Mouse (Mus musculus) heart, embryonic 16.5 days (tissue): ENCODE data around the gene Lrrc45. TPM values are rescaled to one million over a fixed set of nuclear protein-coding genes. Genes with fewer than 3 reads are reported as not detected.
A peak's percentile ranks its signal among the peaks of the same experiment; 100 is the strongest.

Source experiments
- ATAC-seq: fragments of 200-750 bp; cut with Nextera tagmentation; replicated peaks from 2 replicates; pipeline ENCODE4 v1.8.0; 2017; ENCODE audit warnings: moderate number of reproducible peaks; ENCODE audit not compliant: insufficient read depth, low FRiP score; ENCODE audit errors: extremely low read depth
- H3K27ac ChIP-seq: fragments of 300-500 bp; sonication (generic); 2 replicates; pipeline ENCODE4 v1.5.1; 2014; ENCODE audit warnings: mild to moderate bottlenecking, low read length, control low read depth, moderate library complexity
- H3K27me3 ChIP-seq: fragments of 300-500 bp; sonication (generic); 2 replicates; pipeline ENCODE4 v1.6.1; 2014; ENCODE audit warnings: low read length, mixed read lengths; ENCODE audit not compliant: control insufficient read depth, insufficient read depth
- H3K36me3 ChIP-seq: fragments of 300-500 bp; sonication (generic); 2 replicates; pipeline ENCODE4 v1.6.1; 2014; ENCODE audit not compliant: control insufficient read depth, insufficient read depth
- H3K4me1 ChIP-seq: fragments of 300-500 bp; sonication (generic); 2 replicates; pipeline ENCODE4 v1.6.1; 2014; ENCODE audit warnings: low read length, mixed read lengths; ENCODE audit not compliant: control insufficient read depth, insufficient read depth
- H3K4me2 ChIP-seq: fragments of 300-500 bp; sonication (generic); 2 replicates; pipeline ENCODE4 v1.6.1; 2014; ENCODE audit warnings: low read depth, mild to moderate bottlenecking, control low read depth, low read length
- H3K4me3 ChIP-seq: fragments of 300-500 bp; sonication (generic); 2 replicates; pipeline ENCODE4 v1.5.1; 2014; ENCODE audit warnings: mild to moderate bottlenecking, control low read depth, low read length
- H3K9ac ChIP-seq: fragments of 300-500 bp; sonication (generic); 2 replicates; pipeline ENCODE4 v1.6.1; 2014; ENCODE audit warnings: low read length, control low read depth
- H3K9me3 ChIP-seq: fragments of 300-500 bp; sonication (generic); replicated peaks from 2 replicates; pipeline ENCODE4 v1.6.1; 2016; ENCODE audit warnings: low read length; ENCODE audit not compliant: control insufficient read depth
- WGBS: fragments of 180-500 bp; shearing (Covaris S2); extraction: QIAGEN DNeasy Blood & Tissue Kit; methylation state at CpG from one replicate; pipeline ENCODE4 v1.1.7; 2014; 5-methylcytosine and 5-hydroxymethylcytosine counted together
- polyA plus RNA-seq: library from polyadenylated mRNA; unstranded; fragments of >200 nt; fragmentation: Nextera tagmentation; extraction: Ambion mirVana; gene quantifications from 2 replicates; pipeline ENCODE4 v1.2.1, GENCODE M21; 2015

Gene Lrrc45
- polyA plus RNA-seq, 1 experiment from 2014 or later, result 34.1 TPM

DNA sequence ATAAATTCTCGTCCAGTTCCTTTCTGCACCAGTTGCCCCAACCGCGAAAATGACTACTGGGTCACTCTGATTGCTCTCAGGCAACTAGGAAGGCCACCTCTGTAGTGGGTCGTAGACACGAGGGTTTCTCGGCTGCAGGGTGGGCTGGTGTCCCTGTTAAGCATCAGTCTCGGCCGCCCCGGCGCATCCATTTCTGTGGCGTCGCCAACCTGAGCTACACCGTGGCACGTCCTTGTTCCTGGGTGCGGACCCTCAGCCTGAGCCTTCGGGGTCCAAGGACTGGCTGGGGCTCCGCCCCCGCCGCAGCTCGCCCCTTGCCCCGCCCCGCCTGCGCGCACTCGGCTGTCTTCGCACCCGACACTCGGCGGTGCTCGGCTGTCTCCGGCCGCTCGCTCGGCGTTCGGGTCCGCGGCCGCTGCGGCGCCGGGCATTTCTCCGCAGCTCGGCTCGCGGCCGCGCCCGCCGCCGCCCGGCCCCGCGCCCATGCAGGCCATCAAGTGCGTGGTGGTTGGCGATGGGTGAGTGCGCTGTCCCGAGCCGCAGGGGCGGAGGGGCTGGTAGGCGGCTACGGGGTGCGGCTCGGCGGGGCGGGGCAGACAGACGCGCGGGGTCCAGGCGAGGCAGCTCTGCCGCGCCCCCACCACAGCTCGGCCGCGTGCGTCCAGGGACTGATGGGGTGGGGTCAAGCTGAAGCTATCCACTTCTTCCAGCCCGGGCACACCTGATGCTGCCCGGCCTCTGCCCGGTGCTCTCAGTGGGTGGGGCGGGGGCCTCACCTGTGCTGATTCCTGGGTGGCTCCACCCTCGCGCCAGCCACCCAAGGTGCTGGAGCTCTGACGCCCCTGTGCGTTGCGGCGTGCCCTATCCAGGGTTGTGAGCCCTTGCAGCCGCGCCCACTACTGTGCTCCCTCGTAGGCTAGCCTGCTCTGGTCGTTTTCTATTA lies 7.7 kb downstream of the Lrrc45 start, which contains the start of gene Rac3:
Rac3 (plus strand) TSS at position 347 of the 943 bp plus-strand sequence.
- 1% methylated on average over 86 of the region's 90 CpGs for WGBS
- H3K4me2 ChIP-seq, result peak within 1 kb of the TSS; percentile 97

DNA sequence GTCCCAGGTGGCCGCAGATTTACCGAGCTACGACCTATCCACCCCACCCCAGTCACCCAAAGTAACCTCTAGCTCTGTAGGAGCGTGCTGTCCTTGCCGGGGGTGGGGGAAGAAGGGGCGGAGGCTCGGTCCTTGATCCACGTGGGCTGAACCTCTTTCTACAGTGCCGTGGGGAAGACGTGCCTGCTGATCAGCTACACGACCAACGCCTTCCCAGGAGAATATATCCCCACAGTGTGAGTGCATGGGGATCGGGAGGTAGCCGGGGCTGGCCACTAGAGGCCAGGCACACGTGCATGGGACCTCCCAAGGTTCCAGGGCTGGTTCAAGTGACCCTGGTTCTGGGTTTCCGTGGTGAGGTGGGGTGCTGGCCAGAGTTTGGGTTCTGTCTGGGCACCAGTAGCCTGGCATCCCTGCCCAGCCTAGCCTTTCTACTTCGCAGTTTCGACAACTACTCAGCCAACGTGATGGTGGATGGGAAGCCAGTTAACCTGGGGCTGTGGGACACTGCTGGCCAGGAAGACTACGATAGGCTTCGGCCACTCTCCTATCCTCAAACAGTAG lies 8.4 kb downstream of the Lrrc45 start:
- ATAC-seq, result no peak
- no peak overlapping the region for H3K27ac ChIP-seq
- H3K4me2 ChIP-seq, result peak overlapping the region; percentile 97
- no peaks in the 10 kb centered on the region for H3K9me3 ChIP-seq
- WGBS, result 21% methylated on average over 21 of the region's 21 CpGs
- H3K4me3 ChIP-seq, result peak overlapping the region; percentile 63
- H3K27me3 ChIP-seq, result peaks cover 30% of the 10 kb centered on the region
- peak overlapping the region; percentile 53 for H3K9ac ChIP-seq
- peaks cover 18% of the 10 kb centered on the region for H3K4me1 ChIP-seq
- H3K36me3 ChIP-seq, result peaks cover 9% of the 10 kb centered on the region; the same call in 1 of the 2 replicates

More for the DNA sequence above, 7.7 kb downstream of the Lrrc45 start, which contains the start of gene Rac3:
- Histone ChIP-seq H3K9me3 (no peaks in the 10 kb centered on the region), H3K36me3 (peaks cover 9% of the 10 kb centered on the region; the same call in 1 of the 2 replicates), H3K4me1 (peaks cover 13% of the 10 kb centered on the region), H3K27me3 (peaks cover 30% of the 10 kb centered on the region), H3K9ac (peak within 1 kb of the TSS; percentile 53), H3K27ac (no peak within 1 kb of the TSS), H3K4me3 (peak within 1 kb of the TSS; percentile 63)
- ATAC-seq, result peak; percentile 70

DNA sequence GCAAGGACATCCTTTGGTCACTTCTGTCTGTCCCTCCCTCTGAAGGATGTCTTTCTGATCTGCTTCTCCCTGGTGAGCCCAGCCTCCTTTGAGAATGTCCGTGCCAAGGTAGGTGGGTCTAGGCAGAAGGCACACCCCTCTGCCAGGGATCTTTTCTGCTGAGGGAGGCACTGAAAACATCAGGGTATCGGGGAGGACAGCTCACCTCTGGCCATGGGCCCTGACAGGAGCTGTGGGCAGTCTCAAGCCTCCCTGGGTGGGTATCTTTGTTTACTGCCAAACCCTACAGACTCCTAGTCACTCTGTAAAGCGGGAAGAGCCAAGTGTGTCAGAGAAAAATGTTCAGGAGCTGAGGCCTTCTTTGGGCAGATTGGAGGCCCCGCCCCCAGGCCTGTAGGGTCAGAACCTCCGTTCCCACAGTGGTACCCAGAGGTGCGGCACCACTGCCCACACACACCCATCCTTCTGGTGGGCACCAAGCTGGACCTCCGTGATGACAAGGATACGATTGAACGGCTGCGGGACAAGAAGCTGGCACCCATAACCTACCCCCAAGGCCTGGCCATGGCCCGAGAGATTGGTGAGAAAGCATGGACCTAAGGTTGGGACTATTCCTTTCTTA lies 9.1 kb downstream of the Lrrc45 start:
- Histone ChIP-seq H3K9ac (no peak overlapping the region), H3K27ac (no peak overlapping the region), H3K9me3 (no peaks in the 10 kb centered on the region), H3K4me3 (no peak overlapping the region), H3K4me1 (peaks cover 18% of the 10 kb centered on the region), H3K27me3 (peaks cover 30% of the 10 kb centered on the region), H3K4me2 (no peak overlapping the region), H3K36me3 (peaks cover 7% of the 10 kb centered on the region; the same call in 1 of the 2 replicates)
- ATAC-seq, result no peak
- WGBS, result 86% methylated on average over 11 of the region's 11 CpGs

DNA sequence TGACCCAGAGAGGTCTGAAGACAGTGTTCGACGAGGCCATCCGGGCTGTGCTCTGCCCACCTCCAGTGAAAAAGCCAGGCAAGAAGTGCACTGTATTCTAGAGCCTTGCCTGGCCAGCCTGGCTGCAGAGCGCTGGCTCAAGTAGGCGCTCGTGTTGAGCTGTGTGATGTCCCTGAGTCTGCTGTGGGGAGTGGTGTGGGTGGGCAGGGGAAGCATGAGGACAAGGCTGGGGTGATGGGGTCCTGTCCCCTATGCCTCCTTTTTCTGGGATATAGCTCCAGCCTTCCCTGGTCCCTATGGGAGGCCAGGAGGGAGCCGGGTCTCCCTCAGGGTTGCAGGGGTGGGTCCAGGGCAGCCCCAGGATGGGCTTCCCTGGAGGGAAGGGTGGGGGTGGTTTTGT lies 9.8 kb downstream of the Lrrc45 start:
- peaks cover 18% of the 10 kb centered on the region for H3K4me1 ChIP-seq
- no peak for ATAC-seq
- no peaks in the 10 kb centered on the region for H3K9me3 ChIP-seq
- no peak overlapping the region for H3K4me2 ChIP-seq
- H3K36me3 ChIP-seq, result peaks cover 6% of the 10 kb centered on the region; the same call in 1 of the 2 replicates
- no peak overlapping the region for H3K9ac ChIP-seq
- H3K27me3 ChIP-seq, result peaks cover 30% of the 10 kb centered on the region
- H3K4me3 ChIP-seq, result no peak overlapping the region
- WGBS, result 83% methylated on average over 7 of the region's 7 CpGs
- no peak overlapping the region for H3K27ac ChIP-seq

DNA sequence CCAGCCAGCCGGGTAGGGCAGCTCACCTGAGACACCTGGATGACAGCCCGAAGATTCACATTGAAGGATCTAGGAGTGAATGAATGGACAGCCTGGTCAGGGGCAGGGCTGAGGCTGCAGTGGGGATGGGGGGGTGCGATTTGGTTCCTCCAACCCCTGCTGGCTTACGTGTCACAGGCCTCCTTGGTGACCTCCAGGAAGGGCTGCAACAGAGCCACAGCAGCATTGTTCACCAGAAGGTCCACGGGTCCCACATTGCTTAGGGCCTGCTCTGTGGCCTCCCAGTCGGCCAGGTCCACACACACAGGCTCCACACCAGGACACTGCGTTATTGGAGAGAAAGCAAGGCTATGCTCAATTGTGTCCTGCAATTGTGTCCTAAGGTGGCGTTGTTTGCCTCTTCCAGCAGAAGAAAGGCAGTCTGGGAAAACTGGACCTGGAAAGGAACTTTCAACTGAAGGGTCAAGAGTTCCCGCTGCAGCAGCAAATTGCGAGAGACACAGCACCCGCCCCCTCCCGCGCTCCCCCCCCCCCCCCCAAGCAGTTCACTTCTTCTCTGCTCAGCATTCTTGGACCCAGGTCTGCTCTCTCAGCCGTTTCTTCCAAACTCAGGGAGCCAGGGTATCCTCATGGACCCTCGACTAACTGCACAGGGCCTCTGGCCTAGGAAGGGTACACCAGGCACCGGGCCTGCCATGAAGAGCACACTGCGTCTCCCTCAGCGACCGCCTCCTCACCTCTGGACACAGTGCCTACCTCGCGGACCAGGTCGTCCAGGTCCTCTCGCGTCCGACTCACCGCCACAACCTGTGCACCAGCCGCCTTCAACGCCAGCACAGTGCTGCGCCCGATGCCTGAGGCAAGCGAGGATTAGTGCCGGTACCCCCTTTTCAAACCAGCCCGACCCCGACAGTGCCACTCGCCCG lies 12.8 kb downstream of the Lrrc45 start:
- H3K4me3 ChIP-seq, result peak overlapping the region; percentile 73
- no peaks in the 10 kb centered on the region for H3K36me3 ChIP-seq
- no peaks in the 10 kb centered on the region for H3K9me3 ChIP-seq
- H3K27me3 ChIP-seq, result peaks cover 22% of the 10 kb centered on the region
- peak; percentile 19; the same call in 1 of the 2 replicates for ATAC-seq
- peak overlapping the region; percentile 73 for H3K9ac ChIP-seq
- 23% methylated on average over 35 of the region's 36 CpGs for WGBS
- H3K4me2 ChIP-seq, result peak overlapping the region; percentile 95
- peaks cover 10% of the 10 kb centered on the region for H3K4me1 ChIP-seq
- no peak overlapping the region for H3K27ac ChIP-seq

DNA sequence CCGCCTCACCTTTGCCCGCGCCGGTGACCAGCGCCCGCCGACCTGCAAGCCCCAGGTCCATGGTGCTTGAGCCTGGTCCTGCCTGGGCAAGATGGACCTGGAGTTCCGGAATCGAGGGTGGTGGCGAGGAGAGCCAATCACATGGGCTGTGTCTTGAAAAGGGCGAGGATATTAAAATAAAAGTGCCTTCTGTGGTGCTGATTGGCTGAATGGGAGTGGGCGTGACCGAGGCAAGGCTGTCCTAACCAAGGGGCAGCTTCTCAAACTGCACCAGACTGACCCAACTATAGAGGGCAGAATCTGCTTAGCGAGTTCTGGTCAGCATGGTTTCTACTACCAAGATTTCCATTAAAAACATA lies 13.4 kb downstream of the Lrrc45 start, which contains the start of gene Dcxr:
Dcxr (minus strand) TSS at position 113 of the 359 bp plus-strand sequence.
- H3K4me2 ChIP-seq, result peak within 1 kb of the TSS; percentile 95
- H3K4me3 ChIP-seq, result peak within 1 kb of the TSS; percentile 73
- peak; percentile 89 for ATAC-seq
- H3K36me3 ChIP-seq, result no peaks in the 10 kb centered on the region
- peaks cover 6% of the 10 kb centered on the region for H3K4me1 ChIP-seq
- under 1% methylated on average over 14 of the region's 14 CpGs for WGBS
- no peak within 1 kb of the TSS for H3K27ac ChIP-seq
- peaks cover 21% of the 10 kb centered on the region for H3K27me3 ChIP-seq
- peak within 1 kb of the TSS; percentile 73 for H3K9ac ChIP-seq
- H3K9me3 ChIP-seq, result no peaks in the 10 kb centered on the region

DNA sequence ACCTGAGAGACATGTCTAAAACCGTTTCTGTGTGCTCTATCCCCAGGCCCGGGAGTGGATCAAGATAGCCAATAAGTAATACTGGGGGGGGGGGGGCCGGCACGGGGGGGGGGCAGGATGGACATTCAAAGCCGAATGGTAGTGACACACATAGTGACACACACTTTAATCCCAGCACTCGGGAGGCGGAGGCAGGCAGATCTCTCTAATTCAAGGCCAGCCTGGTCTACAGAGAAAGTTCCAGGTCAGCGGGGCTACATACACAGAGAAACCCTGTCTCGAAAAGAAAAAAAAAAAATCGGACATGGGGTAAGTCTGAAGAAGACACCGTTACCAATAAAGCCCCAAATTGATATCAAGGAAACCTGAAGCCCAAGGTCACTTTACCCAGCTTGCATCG lies 13.8 kb downstream of the Lrrc45 start:
- Histone ChIP-seq H3K9ac (no peak overlapping the region), H3K27ac (no peak overlapping the region), H3K4me1 (peaks cover 6% of the 10 kb centered on the region), H3K36me3 (no peaks in the 10 kb centered on the region), H3K4me3 (peak overlapping the region; percentile 73; the same call in 1 of the 2 replicates), H3K27me3 (peaks cover 17% of the 10 kb centered on the region), H3K9me3 (no peaks in the 10 kb centered on the region), H3K4me2 (peak overlapping the region; percentile 95)
- no peak for ATAC-seq
- WGBS, result 57% methylated on average over 12 of the region's 12 CpGs

DNA sequence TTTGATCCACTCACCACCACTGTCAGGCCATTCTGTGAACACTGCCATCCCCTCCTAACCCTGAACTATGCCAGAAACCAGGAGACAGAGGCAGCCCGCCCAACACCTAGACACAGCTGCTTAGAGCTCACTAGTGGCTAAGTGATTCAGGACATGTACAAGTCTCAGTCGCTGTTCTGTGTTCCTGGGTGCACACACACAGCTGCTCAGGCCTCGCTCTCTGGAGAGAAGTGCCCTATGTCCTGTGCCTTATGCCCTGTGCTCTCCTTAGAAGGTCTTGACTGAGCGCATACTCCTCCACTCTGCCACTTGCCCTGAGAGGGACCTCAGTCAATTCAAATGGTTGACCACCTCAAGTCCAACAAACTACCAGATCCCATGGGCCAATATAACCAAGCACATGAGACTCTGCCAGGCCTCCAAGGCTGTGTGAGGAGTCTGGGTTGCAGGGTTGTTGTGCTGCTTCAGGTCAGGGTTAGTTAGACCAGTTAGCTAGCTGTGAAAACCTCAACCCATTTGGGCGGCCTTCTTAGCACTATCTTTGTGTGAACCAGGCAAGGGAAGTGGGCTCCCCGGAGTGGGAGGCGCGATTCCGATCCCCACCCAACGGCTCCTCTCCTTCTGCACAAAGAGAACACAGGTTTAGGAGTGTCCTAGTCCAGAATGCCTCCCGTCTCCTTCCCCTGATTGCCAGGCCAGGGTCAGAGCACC lies 15.0 kb downstream of the Lrrc45 start:
- no peak overlapping the region for H3K9ac ChIP-seq
- no peak overlapping the region for H3K4me3 ChIP-seq
- H3K4me1 ChIP-seq, result peaks cover 7% of the 10 kb centered on the region
- H3K36me3 ChIP-seq, result no peaks in the 10 kb centered on the region
- H3K27ac ChIP-seq, result no peak overlapping the region
- 0 out of 2 replicates have a peak, but pooled peaks cover 7% of the 10 kb centered on the region for H3K27me3 ChIP-seq
- 65% methylated on average over 11 of the region's 11 CpGs for WGBS
- no peak overlapping the region for H3K4me2 ChIP-seq
- ATAC-seq, result no peak
- no peaks in the 10 kb centered on the region for H3K9me3 ChIP-seq
